ENCODE assay signal across 21 mouse cellular contexts in genomic region chr6:99491979-99492544, GRCm38 (mm10).
"Had no signal": no experiment of that assay in that cellular context is flagged by ENCODE, and none has a peak within 500 bp of the region (broad histone marks: within the 10 kb centered on the region; RNA-seq: fewer than 3 reads in every experiment).

No protein-coding gene starts in this region.

- H3K27me3 ChIP-seq: limb, embryonic 12.5 days; limb, embryonic 15.5 days; liver, embryonic 13.5 days; lung, embryonic 15.5 days; megakaryocyte, embryonic 14.5 days; midbrain, embryonic 13.5 days; stomach, embryonic 15.5 days had no signal

- H3K36me3 ChIP-seq: limb, embryonic 12.5 days; limb, embryonic 15.5 days; liver, embryonic 13.5 days; lung, embryonic 15.5 days; midbrain, embryonic 13.5 days; neural tube, embryonic 13.5 days; stomach, embryonic 15.5 days had no signal

- H3K9me3 ChIP-seq: limb, embryonic 12.5 days; limb, embryonic 15.5 days; liver, embryonic 13.5 days; lung, embryonic 15.5 days; megakaryocyte, embryonic 14.5 days; midbrain, embryonic 10.5 days; midbrain, embryonic 13.5 days; neural tube, embryonic 13.5 days; stomach, embryonic 15.5 days had no signal

- H3K27ac ChIP-seq: limb, embryonic 12.5 days; limb, embryonic 15.5 days; liver, embryonic 13.5 days; lung, embryonic 15.5 days; midbrain, embryonic 10.5 days; midbrain, embryonic 13.5 days; neural tube, embryonic 13.5 days; stomach, embryonic 15.5 days had no signal

- H3K4me1 ChIP-seq: midbrain, embryonic 13.5 days had no signal

- DNase-seq: kidney, adult 18-20 months; kidney, postnatal 36 days; layer of hippocampus, adult 9-11 months; left cerebral cortex, postnatal 4 days; liver, embryonic 13.5 days; lung, adult 18-20 months; lung, postnatal 10 days; retina, postnatal 1 day; right cerebral cortex, postnatal 25 days; spleen, adult 18-20 months; thymus, postnatal 25 days had no signal

- ATAC-seq: midbrain, embryonic 13.5 days; midbrain, embryonic 16.5 days had no signal

- H3K9ac ChIP-seq: limb, embryonic 12.5 days; limb, embryonic 15.5 days; liver, embryonic 13.5 days; lung, embryonic 15.5 days; midbrain, embryonic 13.5 days; neural tube, embryonic 13.5 days; stomach, embryonic 15.5 days had no signal

- H3K4me2 ChIP-seq: limb, embryonic 12.5 days; limb, embryonic 15.5 days; liver, embryonic 13.5 days; lung, embryonic 15.5 days; midbrain, embryonic 13.5 days; neural tube, embryonic 13.5 days; stomach, embryonic 15.5 days had no signal

- H3K4me3 ChIP-seq: limb, embryonic 12.5 days; limb, embryonic 15.5 days; liver, embryonic 13.5 days; lung, embryonic 15.5 days; megakaryocyte, embryonic 14.5 days; midbrain, embryonic 10.5 days; midbrain, embryonic 13.5 days; myocyte; neural tube, embryonic 13.5 days; stomach, embryonic 15.5 days had no signal
